Mouse (Mus musculus): ENCODE data around the gene Ntpcr. TPM values are rescaled to one million over a fixed set of nuclear protein-coding genes. Genes with fewer than 3 reads are reported as not detected.
A peak's percentile ranks its signal among the peaks of the same experiment; 100 is the strongest.

The Ntpcr gene
- polyA plus RNA-seq, 1 experiment from 2014 or later, result 22.5 TPM

- Histone ChIP-seq H3K9me3 (replicated peaks) (no peaks in the 10 kb centered on the region), H3K9ac (no peak overlapping the region), H3K4me2 (no peak overlapping the region), H3K4me1 (peaks cover 9% of the 10 kb centered on the region; the same call in 1 of the 2 replicates), H3K36me3 (no peaks in the 10 kb centered on the region), H3K27ac (no peak overlapping the region), H3K27me3 (replicated peaks) (no peaks in the 10 kb centered on the region; the same call in 1 of the 2 replicates), H3K4me3 (no peak overlapping the region)
- 45% methylated on average over 9 of the region's 9 CpGs for WGBS (ENCODE audit: insufficient replicate concordance)
- no peak for ATAC-seq
Observed at GRCm38 (mm10) chr8:125756391-125757105, 26.8 kb downstream of the Ntpcr start.

GRCm38 (mm10) chr8:125757106-125757496, 27.3 kb downstream of the Ntpcr start:
- Histone ChIP-seq H3K4me1 (peaks cover 9% of the 10 kb centered on the region; the same call in 1 of the 2 replicates), H3K4me2 (no peak overlapping the region), H3K27me3 (replicated peaks) (no peaks in the 10 kb centered on the region; the same call in 1 of the 2 replicates), H3K36me3 (no peaks in the 10 kb centered on the region), H3K9ac (no peak overlapping the region), H3K4me3 (no peak overlapping the region), H3K27ac (no peak overlapping the region), H3K9me3 (replicated peaks) (no peaks in the 10 kb centered on the region)
- 45% methylated on average over 1 of the region's 1 CpGs for WGBS (ENCODE audit: insufficient replicate concordance)
- ATAC-seq, result no peak

GRCm38 (mm10) chr8:125759022-125759421, 29.3 kb downstream of the Ntpcr start:
- WGBS (ENCODE audit: insufficient replicate concordance), result 33% methylated on average over 10 of the region's 10 CpGs
- peak; percentile 41; the same call in 1 of the 2 replicates for ATAC-seq
- Histone ChIP-seq H3K4me1 (peaks cover 25% of the 10 kb centered on the region), H3K4me3 (no peak overlapping the region), H3K27ac (no peak overlapping the region), H3K27me3 (replicated peaks) (no peaks in the 10 kb centered on the region), H3K4me2 (no peak overlapping the region), H3K36me3 (no peaks in the 10 kb centered on the region), H3K9ac (no peak overlapping the region), H3K9me3 (replicated peaks) (no peaks in the 10 kb centered on the region)

GRCm38 (mm10) chr8:125763066-125763786, 33.5 kb downstream of the Ntpcr start:
- H3K4me2 ChIP-seq, result peak overlapping the region; percentile 1; the same call in 1 of the 2 replicates
- H3K9ac ChIP-seq, result no peak overlapping the region
- H3K4me1 ChIP-seq, result peaks cover 18% of the 10 kb centered on the region
- no peak overlapping the region for H3K4me3 ChIP-seq
- H3K27ac ChIP-seq, result 0 out of 2 replicates have a peak overlapping the region, but pooled peaks have one; percentile 25
- no peaks in the 10 kb centered on the region for H3K27me3 ChIP-seq (replicated peaks)
- no peaks in the 10 kb centered on the region for H3K36me3 ChIP-seq
- no peaks in the 10 kb centered on the region for H3K9me3 ChIP-seq (replicated peaks)
- 52% methylated on average over 16 of the region's 16 CpGs for WGBS (ENCODE audit: insufficient replicate concordance)
- ATAC-seq, result peak; percentile 73

- no peak for ATAC-seq
- peaks cover 14% of the 10 kb centered on the region for H3K4me1 ChIP-seq
- no peak overlapping the region for H3K4me2 ChIP-seq
- H3K9me3 ChIP-seq (replicated peaks), result no peaks in the 10 kb centered on the region
- H3K36me3 ChIP-seq, result no peaks in the 10 kb centered on the region
- H3K4me3 ChIP-seq, result no peak overlapping the region
- WGBS (ENCODE audit: insufficient replicate concordance), result 81% methylated on average over 10 of the region's 10 CpGs
- no peak overlapping the region for H3K9ac ChIP-seq
- H3K27me3 ChIP-seq (replicated peaks), result no peaks in the 10 kb centered on the region
- H3K27ac ChIP-seq, result no peak overlapping the region
Observed at GRCm38 (mm10) chr8:125768079-125768478, 38.3 kb downstream of the Ntpcr start.

DNA sequence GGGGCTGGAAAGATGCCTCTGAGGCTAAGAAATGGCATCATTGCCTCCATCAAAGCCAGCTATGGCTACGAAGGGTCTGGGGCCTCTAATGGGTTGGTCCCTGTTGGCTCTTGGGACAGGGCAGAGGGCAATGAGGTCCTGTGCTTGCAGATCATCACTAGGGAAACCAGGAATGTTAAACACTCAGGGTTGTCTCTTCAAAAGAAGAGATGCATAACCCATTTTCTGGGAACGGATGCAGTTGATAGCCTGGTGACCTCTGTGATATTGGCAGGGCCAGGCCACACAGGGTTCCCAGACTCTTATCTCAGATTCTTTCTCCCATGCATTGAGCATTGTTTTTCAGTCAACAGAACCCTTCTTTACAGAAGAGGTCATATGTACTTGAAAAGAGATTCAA, 42.5 kb downstream of the Ntpcr start:
- Histone ChIP-seq H3K27me3 (replicated peaks) (0 out of 2 replicates have a peak, but pooled peaks cover 2% of the 10 kb centered on the region), H3K27ac (no peak overlapping the region), H3K4me1 (peaks cover 14% of the 10 kb centered on the region), H3K4me2 (no peak overlapping the region), H3K4me3 (no peak overlapping the region), H3K9ac (no peak overlapping the region), H3K36me3 (no peaks in the 10 kb centered on the region), H3K9me3 (replicated peaks) (no peaks in the 10 kb centered on the region)
- peak; percentile 55 for ATAC-seq
- 51% methylated on average over 2 of the region's 2 CpGs for WGBS (ENCODE audit: insufficient replicate concordance)

DNA sequence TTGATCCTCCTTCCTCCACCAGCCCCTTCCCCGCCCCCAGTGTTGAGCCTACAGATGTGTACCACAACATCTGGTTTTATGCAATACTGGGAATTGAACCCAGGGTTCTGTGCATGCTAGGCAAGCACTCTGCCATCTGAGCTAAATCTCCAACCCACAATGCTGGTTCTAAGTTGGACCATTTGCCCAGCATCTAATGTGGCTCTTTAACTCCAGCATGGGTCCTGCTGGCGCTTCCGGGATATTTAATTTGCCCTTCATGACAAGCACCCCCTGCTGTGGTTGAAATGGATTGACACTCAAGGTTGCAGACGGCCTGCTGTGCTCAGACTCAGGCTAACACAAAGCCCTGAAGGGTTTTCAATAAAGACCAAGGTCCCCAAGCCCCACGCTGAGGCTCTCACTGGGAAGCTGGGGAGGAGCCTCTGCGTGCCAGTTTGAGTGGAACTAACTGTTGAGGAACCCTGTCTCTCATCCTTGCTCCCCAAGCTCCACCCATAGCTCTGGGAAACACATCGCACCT, 43.6 kb downstream of the Ntpcr start:
- Histone ChIP-seq H3K4me3 (no peak overlapping the region), H3K9me3 (replicated peaks) (no peaks in the 10 kb centered on the region), H3K27me3 (replicated peaks) (0 out of 2 replicates have a peak, but pooled peaks cover 2% of the 10 kb centered on the region), H3K27ac (no peak overlapping the region), H3K9ac (no peak overlapping the region), H3K4me1 (peaks cover 24% of the 10 kb centered on the region), H3K4me2 (no peak overlapping the region), H3K36me3 (no peaks in the 10 kb centered on the region)
- ATAC-seq, result no peak
- 54% methylated on average over 7 of the region's 7 CpGs for WGBS (ENCODE audit: insufficient replicate concordance)

- no peaks in the 10 kb centered on the region for H3K9me3 ChIP-seq (replicated peaks)
- H3K4me1 ChIP-seq, result peaks cover 27% of the 10 kb centered on the region
- 0 out of 2 replicates have a peak, but pooled peaks cover 2% of the 10 kb centered on the region for H3K27me3 ChIP-seq (replicated peaks)
- no peak overlapping the region for H3K4me3 ChIP-seq
- H3K27ac ChIP-seq, result no peak overlapping the region
- H3K9ac ChIP-seq, result no peak overlapping the region
- H3K4me2 ChIP-seq, result no peak overlapping the region
- no peaks in the 10 kb centered on the region for H3K36me3 ChIP-seq
- 51% methylated on average over 3 of the region's 3 CpGs for WGBS (ENCODE audit: insufficient replicate concordance)
- no peak for ATAC-seq
Observed at GRCm38 (mm10) chr8:125775031-125775430, 45.3 kb downstream of the Ntpcr start.

- WGBS (ENCODE audit: insufficient replicate concordance), result 72% methylated on average over 3 of the region's 3 CpGs
- Histone ChIP-seq H3K4me3 (no peak overlapping the region), H3K27ac (no peak overlapping the region), H3K4me2 (no peak overlapping the region), H3K36me3 (no peaks in the 10 kb centered on the region), H3K27me3 (replicated peaks) (0 out of 2 replicates have a peak, but pooled peaks cover 2% of the 10 kb centered on the region), H3K9ac (no peak overlapping the region), H3K4me1 (peaks cover 37% of the 10 kb centered on the region), H3K9me3 (replicated peaks) (no peaks in the 10 kb centered on the region)
- ATAC-seq, result no peak
Observed at GRCm38 (mm10) chr8:125776314-125776713, 46.6 kb downstream of the Ntpcr start.

- Histone ChIP-seq H3K27me3 (replicated peaks) (0 out of 2 replicates have a peak, but pooled peaks cover 2% of the 10 kb centered on the region), H3K36me3 (no peaks in the 10 kb centered on the region), H3K27ac (no peak overlapping the region), H3K4me3 (no peak overlapping the region), H3K4me1 (peaks cover 37% of the 10 kb centered on the region), H3K9ac (no peak overlapping the region), H3K4me2 (no peak overlapping the region), H3K9me3 (replicated peaks) (no peaks in the 10 kb centered on the region)
- no peak for ATAC-seq
- 38% methylated on average over 6 of the region's 6 CpGs for WGBS (ENCODE audit: insufficient replicate concordance)
Observed at GRCm38 (mm10) chr8:125776800-125777199, 47.0 kb downstream of the Ntpcr start.

DNA sequence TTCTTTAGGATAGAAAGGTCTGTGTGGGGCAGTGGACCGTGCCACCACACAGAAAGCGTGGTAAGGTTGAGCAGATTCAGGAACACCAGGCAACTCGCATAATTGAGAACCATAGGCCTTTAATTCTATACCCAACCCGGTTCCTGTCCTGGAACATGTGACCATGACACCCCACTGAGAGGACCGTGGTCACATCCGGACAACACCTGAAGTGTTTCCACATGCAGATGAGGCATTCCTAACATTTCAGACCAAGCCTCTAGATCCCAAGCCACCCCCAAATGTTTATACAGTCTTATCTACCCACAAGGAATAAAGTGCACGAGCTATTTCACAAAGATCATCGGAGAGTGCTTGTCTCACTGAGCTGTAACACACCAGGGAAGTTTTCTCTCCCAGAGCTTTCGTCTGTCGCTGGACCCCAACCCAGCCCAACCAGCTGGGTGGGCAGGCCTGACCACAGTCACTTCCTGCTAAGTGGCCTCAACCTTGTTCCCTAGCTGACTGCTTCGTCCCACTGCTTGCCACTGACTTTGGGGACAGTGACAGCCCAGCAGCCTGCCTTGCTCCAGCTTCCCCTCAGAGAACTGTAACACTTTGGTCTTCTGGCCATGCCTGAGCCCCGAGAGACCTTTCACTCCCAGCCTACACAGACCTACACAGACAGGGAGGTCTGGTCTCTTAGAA, 47.9 kb downstream of the Ntpcr start:
- no peak overlapping the region for H3K4me2 ChIP-seq
- H3K9ac ChIP-seq, result no peak overlapping the region
- H3K9me3 ChIP-seq (replicated peaks), result no peaks in the 10 kb centered on the region
- ATAC-seq, result no peak
- peaks cover 37% of the 10 kb centered on the region for H3K4me1 ChIP-seq
- H3K36me3 ChIP-seq, result no peaks in the 10 kb centered on the region
- H3K27me3 ChIP-seq (replicated peaks), result 0 out of 2 replicates have a peak, but pooled peaks cover 2% of the 10 kb centered on the region
- WGBS (ENCODE audit: insufficient replicate concordance), result 32% methylated on average over 12 of the region's 12 CpGs
- no peak overlapping the region for H3K27ac ChIP-seq
- H3K4me3 ChIP-seq, result no peak overlapping the region

Measured in liver, embryonic 12.5 days (tissue).